Mouse (Mus musculus): ENCODE measurements around the gene Miox.

Miox gene

DNA sequence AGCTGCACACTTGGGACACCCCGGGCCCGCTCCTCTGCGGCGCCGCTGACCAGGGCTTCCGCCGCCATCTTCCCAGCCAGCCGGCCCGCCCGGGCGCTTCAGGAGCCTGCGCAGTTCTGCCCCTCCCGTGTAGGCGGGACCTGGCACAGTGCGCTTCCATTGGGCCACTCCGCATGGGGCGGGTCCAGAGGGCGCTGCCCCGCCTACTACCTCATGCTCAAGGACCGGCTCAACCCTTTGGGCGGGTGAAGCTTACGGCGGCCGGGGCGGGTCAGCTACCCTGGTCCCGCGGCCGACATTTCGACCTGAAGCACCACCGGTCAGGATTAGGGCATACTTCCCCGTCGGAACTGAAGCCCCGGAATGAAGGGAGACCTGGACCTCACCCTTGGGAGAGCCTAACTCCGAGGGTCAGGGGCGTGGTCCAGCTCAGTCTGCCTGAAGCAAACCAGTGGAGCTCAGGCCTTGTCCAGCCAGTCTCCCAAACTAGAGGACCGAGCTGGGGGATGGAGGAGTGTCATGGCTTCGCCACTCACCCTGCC lies 18.9 kb upstream of the Miox start, which contains the start of gene Sbf1:
TSS of gene Sbf1 (minus strand) at position 122 of the 542 bp plus-strand sequence.
- peak; percentile 99 for DNase-seq (ENCODE audit: low spot score)

DNA sequence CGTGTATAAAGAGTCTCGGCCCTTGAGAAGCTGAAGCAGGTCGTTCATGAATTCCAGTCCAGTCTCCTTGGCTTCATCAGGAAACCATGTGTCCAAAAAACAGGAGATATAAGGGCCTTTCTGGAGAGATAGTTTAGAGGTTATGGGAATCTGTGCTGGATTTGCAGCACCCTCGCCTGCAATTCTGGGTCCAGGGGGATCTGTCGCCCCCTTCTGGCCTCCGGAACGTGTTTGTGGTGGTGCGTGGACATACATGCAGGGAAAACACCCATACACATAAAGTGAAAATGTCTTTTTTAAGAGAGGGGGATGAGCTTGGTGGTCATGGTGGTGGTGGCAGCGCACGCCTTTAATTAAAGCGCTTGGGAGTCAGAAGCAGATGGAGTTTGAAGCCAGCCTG lies 18.1 kb upstream of the Miox start:
- no peak for DNase-seq (ENCODE audit: low spot score)

DNA sequence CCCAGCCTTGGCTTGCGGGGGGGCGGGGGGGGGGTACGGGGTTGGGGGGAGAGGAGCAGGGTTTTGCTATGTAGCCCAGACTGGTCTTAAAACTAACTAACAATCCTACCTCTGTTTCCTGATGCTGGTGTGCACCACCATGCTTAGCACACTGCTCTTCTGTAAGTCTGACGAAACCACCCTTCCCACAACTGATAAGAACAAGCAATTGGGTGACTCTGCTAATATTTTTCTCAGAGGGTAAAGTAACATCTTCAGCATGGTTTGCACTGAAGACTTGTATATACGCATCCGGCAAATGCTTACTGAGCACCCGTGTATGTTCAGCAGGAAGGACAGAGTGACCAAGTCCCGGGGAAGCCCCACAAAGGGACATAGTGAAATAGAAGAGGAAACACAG lies 12.9 kb upstream of the Miox start:
- no peak for DNase-seq (ENCODE audit: low spot score)

DNA sequence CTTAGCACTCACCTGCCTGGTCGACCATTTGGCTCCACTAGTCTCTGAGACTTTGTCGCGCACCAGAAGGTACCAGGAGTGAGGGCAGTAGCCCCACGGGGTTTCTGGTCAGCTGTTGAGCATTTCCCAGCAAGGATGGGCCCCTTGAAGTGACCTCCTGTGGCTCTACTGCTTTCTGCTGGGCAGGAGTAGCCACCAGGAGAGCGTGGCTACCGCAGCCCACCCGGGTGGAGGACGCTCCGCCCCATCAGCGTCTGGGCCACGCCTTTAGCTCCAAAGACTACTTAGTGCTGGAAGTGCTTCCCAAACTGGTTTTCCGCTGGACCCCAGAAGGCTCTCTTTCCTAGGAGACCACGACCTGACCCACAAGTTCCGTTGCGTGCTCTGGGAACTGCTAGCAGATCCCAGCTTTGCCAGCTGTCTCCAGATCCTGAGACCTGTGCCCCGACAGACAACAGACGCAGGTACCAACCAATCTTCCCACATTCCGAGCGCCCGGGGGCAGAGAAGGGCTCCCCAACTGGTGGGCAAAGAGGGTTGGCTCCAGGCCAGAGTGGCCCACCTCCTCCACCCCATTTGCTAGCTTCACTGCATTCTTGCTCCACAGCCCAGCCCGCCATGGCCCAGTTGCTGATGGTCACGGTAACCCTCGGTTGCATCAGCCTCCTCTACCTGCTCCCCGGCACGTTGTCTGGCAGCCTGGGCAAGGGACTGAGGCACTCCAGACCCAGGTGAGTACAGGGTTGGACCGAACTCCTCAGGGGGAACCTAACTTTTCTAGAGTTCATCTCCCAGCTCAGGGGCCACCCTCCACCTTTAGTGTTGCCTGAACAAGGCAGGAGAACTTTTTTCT lies 11.3 kb upstream of the Miox start, which contains the start of gene Adm2:
TSS of gene Adm2 (plus strand) at position 51 of the 853 bp plus-strand sequence.
- no peak for DNase-seq (ENCODE audit: low spot score)

DNA sequence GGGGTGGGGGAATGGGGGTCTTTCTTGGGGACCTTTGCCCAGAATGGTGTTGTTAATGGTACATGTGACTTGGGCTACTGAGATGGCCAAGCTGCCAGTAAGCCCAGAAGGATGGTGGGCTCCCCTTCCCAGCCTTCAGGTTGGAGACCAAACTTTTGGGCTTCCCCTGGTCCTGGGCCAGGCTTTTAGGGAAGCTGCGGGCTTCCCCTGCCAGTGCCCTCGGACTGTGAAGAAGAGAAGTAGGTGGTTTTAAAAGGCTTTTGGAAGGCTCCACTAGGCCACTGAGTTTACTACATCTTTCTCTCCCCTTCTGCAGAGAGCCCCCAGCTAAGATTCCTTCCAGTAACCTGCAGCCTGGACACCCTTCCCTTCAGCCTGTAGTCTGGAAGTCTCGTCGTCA lies 10.5 kb upstream of the Miox start:
- DNase-seq (ENCODE audit: low spot score): no peak

DNA sequence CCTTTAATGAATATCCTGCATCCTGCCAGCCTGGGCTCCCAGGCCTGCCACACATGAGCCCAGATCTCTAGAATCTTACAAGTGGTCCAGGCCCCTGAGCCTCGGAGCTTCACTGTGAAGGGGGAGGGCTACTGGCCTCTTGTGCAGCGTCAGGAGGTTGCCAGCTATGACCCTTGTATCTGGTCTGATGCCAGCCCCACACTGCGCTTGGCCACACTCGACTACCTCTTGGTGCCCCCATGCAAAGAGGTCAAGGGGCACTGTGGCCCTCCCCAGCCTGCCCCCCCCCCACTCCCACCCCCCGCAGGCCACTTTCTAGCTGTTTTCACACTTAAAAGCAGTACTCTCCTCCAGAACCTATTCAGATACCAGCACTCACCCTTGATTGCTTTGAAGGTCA lies 7.8 kb upstream of the Miox start:
- no peak for DNase-seq (ENCODE audit: low spot score)

DNA sequence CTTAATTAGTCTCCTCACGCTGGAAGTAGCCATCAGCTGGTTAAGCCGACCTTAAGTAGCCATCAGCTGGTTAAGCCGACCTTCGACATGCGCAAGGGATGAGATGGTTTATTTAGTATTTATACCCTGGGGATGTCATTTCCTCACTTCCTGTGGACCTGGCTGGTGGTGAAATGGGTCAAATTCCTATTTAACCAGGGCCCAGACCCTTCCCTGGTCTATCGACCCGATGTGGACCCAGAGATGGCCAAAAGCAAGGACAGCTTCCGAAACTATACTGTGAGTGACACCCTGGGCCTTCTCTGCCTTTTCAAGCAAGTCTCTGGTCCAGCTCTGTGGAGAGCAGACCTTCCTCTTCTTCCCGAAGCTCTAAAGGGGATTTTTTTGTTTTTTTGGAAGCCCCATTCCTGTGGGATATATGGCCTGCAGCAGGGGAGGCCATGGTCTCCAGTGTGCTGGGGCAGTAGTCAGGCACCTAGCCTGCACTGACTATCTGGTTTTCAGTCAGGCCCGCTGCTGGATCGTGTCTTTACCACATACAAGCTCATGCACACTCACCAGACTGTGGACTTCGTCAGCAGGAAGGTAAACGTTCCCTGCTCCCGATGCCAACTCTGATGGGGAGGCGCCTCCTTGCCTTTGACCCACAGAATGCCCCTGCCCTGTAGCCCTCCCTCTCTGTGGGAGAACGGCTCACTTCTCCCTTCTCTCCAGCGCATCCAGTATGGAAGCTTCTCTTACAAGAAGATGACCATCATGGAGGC lies 758 bp downstream of the Miox start:
- DNase-seq (ENCODE audit: low spot score): no peak

DNA sequence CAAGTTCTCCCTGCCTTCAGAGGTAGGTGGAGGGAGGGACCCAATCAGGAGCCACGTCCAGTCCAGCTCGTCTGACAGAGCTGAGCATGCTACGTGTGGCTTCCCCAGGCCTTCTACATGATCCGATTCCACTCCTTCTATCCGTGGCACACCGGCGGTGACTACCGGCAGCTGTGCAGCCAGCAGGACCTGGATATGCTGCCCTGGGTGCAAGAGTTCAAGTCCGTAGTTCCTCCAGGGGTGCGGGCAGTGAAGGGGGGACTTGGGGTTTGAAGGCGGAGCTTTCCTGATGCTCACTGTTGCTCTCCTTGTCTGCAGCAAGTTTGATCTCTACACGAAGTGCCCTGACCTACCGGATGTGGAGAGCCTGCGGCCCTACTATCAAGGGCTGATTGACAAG lies 2.2 kb downstream of the Miox start:
- no peak for DNase-seq (ENCODE audit: low spot score)

DNA sequence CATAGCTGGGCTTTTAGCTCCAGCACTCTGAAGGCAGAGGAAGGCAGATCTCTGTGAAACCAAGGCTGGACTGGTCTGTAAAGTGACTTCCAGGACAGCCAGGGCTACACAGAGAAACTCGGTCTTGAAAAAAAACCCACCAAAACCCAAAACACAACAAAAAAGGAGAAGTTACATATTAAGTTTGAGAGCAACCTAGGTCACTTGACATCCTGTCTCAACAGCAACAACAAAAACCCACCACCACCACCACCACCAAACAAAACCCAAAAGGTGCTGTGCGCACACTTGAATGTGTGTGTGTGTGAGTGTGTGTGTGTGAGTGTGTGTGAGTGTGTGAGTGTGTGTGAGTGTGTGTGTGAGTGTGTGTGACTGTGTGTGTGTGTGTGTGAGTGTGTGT lies 5.5 kb downstream of the Miox start:
- no peak for DNase-seq (ENCODE audit: low spot score)

DNA sequence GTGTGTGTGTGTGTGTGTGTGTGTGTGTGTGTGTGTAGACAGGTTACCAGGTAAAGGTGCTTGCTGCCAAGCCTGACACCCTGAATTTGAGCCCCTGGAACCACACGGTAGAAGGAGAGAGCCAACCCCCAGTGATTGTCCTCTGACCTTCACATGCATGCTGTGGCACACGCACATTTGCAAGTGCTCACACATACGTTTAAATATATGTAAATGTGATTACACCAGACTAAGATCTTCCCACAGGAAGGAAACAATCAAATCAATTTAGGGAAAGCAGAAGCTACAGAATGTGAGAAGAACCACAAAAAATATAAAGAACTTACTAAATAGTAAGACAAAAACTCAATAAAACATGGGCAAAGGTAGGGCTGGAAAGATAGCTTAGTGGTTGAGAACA lies 5.9 kb downstream of the Miox start:
- no peak for DNase-seq (ENCODE audit: low spot score)

DNA sequence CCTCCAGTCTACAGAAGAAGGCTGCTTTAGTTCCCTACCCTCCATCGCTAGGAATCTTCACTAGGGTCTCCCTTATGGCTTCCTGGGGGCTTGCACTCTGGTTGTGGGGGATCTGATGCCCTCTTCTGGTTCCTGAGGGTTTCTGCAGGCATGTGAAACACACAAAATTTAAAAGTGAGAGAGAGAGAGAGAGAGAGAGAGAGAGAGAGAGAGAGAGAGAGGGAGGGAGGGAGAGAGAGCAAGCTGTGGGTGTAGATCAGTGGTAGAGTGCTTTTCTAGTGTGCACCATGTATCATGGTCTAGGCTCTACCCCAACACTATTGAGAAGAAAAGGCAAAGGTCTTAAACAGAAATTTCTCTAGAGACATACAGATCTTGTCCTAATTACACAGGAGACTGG lies 7.5 kb downstream of the Miox start:
- no peak for DNase-seq (ENCODE audit: low spot score)

DNA sequence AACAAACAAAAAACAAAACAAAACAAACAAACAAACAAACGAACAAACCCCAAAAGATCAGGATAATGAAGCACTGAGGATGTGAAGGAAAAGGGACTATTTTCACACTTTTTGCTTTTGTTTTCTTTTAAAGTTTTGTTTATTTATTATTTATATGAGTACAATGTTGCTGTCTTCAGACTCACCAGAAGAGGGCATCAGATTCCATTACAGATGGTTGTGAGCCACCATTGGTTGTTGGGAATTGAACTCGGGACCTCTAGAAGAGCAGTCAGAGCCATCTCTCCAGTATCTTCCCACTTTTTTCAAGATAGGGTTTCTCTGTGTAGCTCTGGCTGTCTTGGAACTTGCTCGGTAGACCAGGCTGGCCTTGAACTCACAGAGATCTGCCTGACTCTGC lies 9.1 kb downstream of the Miox start:
- no peak for DNase-seq (ENCODE audit: low spot score)

DNA sequence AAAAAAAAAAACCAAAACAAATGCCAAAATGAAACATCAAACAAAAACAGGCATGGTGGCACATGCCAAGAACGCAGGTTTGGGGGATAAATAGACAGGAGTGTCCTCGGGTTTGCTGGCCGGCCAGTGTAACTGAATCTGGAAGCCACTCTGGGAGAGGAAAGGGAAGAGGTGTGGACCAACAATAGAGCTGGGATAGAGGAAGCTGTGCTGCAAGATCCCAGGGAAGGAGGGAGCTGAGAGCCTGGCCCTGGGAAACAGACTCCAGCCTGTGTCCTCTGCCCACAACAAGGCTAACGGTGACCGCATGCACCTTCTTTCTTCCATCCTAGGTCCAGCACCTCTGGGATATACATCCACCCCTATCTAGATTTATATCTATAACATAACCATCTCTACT lies 16.2 kb downstream of the Miox start:
- peak; percentile 32 for DNase-seq (ENCODE audit: low spot score)

DNA sequence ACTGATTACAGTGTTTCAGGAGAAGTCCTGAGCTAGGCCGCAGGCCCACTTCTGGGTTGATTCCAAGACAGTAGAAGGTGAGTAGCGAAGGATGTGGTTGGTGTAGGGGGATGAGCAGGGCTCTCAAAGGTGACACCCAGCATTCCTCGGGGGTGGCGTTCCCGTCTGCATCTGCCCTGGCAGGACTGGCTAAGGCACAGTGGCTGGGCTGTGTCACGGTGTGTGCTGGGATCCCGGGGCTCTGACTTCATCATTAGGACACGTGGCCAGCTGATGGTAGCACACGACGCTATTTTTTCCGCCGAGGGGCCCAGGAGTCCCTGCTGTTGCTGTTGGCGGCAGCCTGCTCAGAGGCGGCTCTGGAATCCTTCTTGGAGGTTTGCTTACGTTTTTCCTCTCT lies 17.1 kb downstream of the Miox start:
- DNase-seq (ENCODE audit: low spot score): no peak

DNA sequence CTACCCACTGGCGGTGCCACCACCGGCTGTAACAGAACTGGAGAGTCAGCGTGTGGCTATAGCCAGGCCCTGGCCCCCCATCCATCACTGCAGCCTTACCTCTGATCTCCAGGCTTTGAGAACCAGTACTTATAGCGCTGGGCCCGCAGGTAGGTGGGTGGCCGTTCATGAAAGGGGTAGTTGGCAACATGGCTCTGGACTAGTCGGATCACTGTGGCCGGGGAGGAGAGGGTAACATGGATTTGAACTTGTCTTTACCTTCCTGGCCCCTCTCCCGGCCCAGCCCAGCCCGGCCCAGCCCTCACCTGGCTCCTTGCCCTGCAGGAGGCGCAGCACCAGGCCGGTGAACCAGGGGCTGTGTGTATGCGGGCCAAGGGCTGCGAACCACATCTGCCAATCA lies 17.9 kb downstream of the Miox start:
- DNase-seq (ENCODE audit: low spot score): no peak

DNA sequence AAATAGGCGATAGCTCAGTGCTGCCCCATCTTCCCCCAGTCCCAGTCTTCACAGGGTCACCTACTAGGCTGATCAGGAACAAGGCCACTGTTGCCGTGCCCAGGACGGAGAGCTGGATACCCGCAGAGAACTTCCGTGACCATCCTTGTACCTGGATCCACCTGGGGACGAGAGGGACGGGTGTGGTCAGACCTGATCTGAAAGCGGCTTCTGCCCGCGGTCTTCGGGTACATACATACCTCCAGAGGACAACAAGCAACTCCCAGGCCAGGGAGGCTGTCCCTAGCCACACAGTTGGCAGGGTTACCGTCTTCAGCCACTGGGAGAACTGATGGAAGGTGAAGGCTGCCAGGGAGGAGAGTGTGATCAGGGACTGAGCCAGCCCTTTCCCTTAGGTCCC lies 18.6 kb downstream of the Miox start:
- DNase-seq (ENCODE audit: low spot score): no peak

DNA sequence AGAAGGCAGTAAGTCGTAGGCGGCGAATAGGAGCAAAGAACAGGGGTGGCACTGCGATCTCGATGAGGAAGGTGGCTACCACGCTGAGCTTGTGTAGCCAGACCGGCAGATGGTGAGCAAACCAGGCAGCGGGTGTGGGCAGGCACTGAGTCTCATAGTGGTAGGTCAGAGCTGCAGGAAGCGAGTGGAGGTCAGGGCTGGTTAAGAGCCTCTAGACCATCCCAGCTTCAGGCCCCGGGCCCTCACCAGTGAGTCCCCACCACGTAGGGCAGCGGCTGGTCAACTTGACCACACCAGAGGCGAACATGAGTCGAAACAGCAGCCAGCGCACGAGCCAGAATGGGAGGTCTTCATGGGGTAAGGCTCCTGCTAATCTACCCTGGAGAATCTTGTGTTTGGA lies 19.6 kb downstream of the Miox start:
- DNase-seq (ENCODE audit: low spot score): no peak

DNA sequence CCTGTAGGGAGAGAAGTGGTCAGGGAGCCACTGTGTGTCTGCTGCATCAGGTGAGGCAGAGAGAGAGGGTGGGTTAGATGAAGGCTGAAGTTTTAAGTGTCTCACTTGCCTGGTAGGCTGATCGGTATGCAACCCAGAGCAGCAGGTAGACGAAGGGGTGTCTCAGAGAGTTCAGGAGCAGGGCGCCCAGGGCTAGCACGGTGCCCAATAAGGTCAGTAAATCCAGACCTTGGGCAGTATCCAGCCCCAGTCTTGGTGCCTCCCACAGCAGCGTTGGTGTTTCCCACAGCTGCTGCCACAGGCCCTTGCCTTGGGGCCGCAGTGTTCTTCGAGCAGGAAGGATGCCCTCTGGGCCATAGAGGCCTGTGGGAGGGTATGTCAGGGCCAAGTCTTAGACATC lies 20.3 kb downstream of the Miox start:
- DNase-seq (ENCODE audit: low spot score): no peak

DNA sequence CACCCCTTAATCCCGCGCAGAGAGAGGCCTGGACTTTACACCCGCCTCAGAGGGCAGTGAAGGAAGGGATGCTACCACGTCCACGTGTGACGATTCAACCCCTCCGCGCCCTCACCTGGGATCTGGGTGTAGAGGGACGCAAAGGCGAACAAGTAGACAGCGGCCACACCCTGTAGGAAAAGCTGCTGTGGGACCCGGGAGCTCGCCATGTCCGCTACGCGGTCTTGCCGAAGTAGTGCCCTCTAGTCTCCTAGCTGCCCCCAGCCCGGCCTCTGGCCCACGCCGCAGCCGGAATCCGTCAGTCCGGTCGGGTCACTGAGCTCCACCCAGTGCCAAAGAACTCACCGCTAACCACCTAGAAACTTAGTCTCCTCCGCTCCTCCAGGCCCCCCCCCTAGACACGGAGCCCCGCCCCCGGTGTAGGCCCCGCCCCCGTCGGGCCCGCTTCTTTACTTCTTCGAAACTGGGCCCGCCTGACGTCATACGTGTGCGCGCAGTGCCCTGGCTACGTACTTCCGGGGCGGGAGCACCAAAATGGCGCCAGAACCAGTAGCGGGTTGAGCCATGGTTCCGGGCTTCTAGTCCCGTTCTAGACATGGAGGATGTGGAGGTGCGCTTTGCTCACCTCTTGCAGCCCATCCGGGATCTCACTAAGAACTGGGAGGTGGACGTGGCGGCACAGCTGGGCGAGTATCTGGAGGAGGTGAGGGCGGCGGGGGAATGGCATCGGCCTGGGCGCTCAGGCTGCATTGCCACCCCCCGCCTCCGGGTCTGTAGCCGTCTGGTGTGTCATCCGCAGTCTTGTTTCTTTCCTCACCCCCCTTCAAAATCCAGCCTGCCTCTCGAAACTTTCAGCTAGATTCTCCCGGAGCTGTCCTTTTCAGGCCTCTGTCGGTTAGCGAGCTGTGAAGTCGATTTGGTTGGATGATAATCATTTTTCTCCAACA lies 21.3 kb downstream of the Miox start, which contains the start of the genes Lmf2 and Ncaph2:
TSS of gene Lmf2 (minus strand) at position 419 of the 947 bp plus-strand sequence.
TSS of gene Ncaph2 (plus strand) at position 479 of the 947 bp plus-strand sequence.
- DNase-seq (ENCODE audit: low spot score): peak; percentile 95

DNA sequence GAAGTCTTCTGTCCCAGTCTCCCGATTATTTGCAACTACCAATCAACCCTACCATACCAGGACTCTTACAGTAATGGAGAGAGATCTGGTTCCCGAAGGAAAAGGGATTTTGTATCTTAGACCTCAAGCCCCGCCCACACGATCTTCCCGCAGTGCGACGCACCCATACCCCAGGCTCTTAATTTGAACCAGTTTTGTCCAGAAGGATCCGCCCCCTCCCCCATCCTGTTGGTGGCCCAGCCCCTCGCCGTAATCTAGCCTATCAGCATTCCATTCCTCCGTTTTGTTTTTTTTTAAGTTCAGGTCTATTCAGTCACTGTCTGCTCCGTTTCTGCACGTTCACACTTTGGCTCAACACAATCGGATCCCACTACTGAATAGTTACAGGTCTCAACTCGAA lies 22.2 kb downstream of the Miox start:
- DNase-seq (ENCODE audit: low spot score): peak; percentile 61

DNA sequence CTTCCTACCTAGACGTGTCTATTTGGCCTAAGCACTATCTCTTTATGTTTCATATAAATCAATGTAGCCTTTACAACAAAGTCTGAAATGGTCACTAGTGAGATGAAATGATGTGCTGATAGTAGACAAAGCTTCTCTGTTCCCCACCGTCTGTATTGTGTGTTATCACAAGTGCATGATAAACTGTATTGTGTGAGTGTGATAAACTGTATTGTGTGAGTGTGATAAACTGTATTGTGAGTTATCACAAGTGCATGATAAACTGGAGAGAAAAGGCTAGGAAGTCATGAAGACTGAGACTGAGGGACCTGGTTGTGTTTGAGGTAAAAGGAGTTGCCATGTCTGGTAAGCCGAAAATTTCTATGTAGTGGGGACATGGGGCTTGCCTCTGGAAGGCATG lies 24.6 kb downstream of the Miox start:
- DNase-seq (ENCODE audit: low spot score): no peak

DNA sequence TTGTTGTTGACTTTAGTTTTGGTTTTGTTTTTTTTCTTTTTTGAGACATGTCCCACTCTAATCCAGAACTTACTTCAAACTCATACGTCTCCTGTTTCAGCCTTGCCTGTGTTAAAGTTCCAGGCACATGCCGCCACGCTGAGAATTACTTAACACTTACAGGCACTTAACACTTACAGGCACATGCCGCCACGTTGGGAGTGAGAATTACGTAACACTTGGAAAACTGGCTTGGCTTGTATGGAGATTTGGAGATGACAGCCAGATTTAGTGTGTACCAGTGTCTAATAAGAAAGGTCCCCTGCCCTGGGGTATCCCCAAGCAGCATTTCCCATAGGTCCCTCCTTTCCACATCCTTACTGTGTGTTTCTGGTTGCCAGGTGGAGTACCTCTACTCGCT lies 28.9 kb downstream of the Miox start:
- peak; percentile 81 for DNase-seq (ENCODE audit: low spot score)
